Mouse (Mus musculus) liver, embryonic 11.5 days (tissue): ENCODE data around the gene Gjd3. TPM values are rescaled to one million over a fixed set of nuclear protein-coding genes. Genes with fewer than 3 reads are reported as not detected.
A peak's percentile ranks its signal among the peaks of the same experiment; 100 is the strongest.

Experiments used
- ATAC-seq: fragments of 200-750 bp; cut with Nextera tagmentation; replicated peaks from 2 replicates; pipeline ENCODE4 v1.8.0; 2017; ENCODE audit warnings: moderate number of reproducible peaks, mild to moderate bottlenecking, moderate TSS enrichment, moderate library complexity; ENCODE audit not compliant: low FRiP score
- DNase-seq: peaks from one replicate; pipeline ENCODE4 v3.0.0-alpha.2; 2017; ENCODE audit warnings: low spot score
- H3K27ac ChIP-seq: fragments of 300-500 bp; sonication (generic); 2 replicates; pipeline ENCODE4 v1.5.1; 2014; ENCODE audit warnings: mild to moderate bottlenecking, low read depth, low read length, control low read depth
- H3K27me3 ChIP-seq: fragments of 300-500 bp; sonication (generic); replicated peaks from 2 replicates; pipeline ENCODE4 v1.6.1; 2014; ENCODE audit warnings: low read length, mixed read lengths; ENCODE audit not compliant: control insufficient read depth, insufficient read depth
- H3K36me3 ChIP-seq: fragments of 300-500 bp; sonication (generic); 2 replicates; pipeline ENCODE4 v1.6.1; 2014; ENCODE audit warnings: mild to moderate bottlenecking, low read length, moderate library complexity, mixed read lengths; ENCODE audit not compliant: control insufficient read depth, insufficient read depth
- H3K4me1 ChIP-seq: fragments of 300-500 bp; sonication (generic); replicated peaks from 2 replicates; pipeline ENCODE4 v1.6.1; 2014; ENCODE audit warnings: low read length, mixed read lengths; ENCODE audit not compliant: control insufficient read depth, insufficient read depth
- H3K4me2 ChIP-seq: fragments of 300-500 bp; sonication (generic); 2 replicates; pipeline ENCODE4 v1.6.1; 2014; ENCODE audit warnings: mild to moderate bottlenecking, control low read depth, moderate library complexity
- H3K4me3 ChIP-seq: fragments of 300-500 bp; sonication (generic); 2 replicates; pipeline ENCODE4 v1.5.1; 2014; ENCODE audit warnings: low read depth, low read length, control low read depth
- H3K9ac ChIP-seq: fragments of 300-500 bp; sonication (generic); 2 replicates; pipeline ENCODE4 v1.6.1; 2014; ENCODE audit warnings: low read depth, low read length, control low read depth
- H3K9me3 ChIP-seq: fragments of 300-500 bp; sonication (generic); 2 replicates; pipeline ENCODE4 v1.6.1; 2016; ENCODE audit warnings: low read length, inconsistent platforms, mixed read lengths; ENCODE audit not compliant: control insufficient read depth
- WGBS: fragments of 180-500 bp; shearing (Covaris S2); extraction: QIAGEN DNeasy Blood & Tissue Kit; methylation state at CpG from one replicate; pipeline ENCODE4 v1.1.7; 2014; 5-methylcytosine and 5-hydroxymethylcytosine counted together
- polyA plus RNA-seq: library from polyadenylated mRNA; unstranded; fragments of >200 nt; fragmentation: Nextera tagmentation; extraction: Ambion mirVana; gene quantifications from 2 replicates; pipeline ENCODE4 v1.2.1, GENCODE M21; 2014

Gjd3 gene
- polyA plus RNA-seq, 1 experiment from 2014 or later = 0.21 TPM

DNA sequence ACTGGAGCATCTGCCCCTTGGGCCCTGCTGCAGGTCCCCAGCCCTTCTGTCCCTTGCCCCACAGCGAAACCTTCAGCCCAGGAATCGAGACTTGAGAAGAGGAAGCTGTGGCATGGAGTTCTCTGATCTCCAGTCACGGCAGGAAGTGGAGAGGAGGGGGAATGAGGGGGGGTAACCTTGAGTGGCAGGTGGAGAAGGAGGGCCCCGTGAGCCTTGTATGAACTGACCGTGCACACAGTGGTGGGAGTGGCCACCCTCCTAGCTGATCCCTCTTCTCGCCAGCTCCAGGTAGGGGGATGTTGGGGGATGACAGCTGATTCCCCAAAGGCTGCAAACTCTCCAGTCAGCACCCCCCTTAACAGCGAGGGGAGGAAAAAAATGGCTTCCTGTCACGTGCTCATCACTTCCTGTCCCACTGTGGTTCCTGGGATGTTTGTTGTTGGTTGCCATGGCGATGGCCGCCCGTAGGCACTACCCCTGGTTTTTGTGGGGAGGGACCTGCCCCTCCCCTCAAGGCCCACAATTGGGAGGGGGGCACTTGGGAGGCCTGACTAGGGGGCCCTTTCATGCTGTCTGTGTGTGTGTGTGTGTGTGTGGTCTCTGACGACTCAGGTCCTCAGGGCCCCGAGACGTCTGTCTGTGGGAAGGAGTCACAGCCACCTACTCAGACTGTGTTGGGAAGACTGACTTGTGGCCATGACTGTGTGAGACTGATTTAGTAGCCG lies 40.8 kb downstream of the Gjd3 start:
- no peaks in the 10 kb centered on the region for H3K9me3 ChIP-seq
- H3K9ac ChIP-seq = peak overlapping the region; percentile 69
- H3K4me3 ChIP-seq = peak overlapping the region; percentile 53
- DNase-seq = peak; percentile 83
- H3K27ac ChIP-seq = peak overlapping the region; percentile 87
- peak overlapping the region; percentile 97 for H3K4me2 ChIP-seq
- peaks cover 85% of the 10 kb centered on the region for H3K4me1 ChIP-seq
- no peaks in the 10 kb centered on the region for H3K36me3 ChIP-seq
- ATAC-seq = peak; percentile 58
- 3% methylated on average over 15 of the region's 15 CpGs for WGBS
- H3K27me3 ChIP-seq = peaks cover 21% of the 10 kb centered on the region

DNA sequence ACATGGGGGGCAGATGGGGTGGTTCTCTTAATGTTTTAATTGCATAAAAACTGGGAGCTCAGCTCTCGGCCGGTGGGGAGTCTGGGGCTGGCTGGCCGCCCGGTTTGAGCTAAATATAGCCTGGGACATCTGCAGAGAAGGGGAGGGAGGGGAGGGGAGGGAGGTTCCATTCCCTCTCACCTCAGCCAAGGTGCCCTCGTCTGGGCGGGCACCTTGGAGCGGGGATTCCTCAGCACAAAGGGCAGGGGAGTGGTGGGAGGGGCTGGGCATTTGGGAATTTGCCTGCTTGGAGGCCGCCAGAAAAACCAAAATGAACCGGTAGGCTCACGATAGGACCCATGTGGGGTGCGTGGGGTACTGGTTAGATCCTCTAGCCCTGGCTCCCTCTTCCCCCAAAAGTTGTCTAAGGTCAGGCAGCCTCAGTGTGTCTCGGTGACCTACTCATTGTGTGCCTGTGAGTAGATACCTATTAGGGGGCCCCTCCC lies 41.4 kb downstream of the Gjd3 start:
- Histone ChIP-seq H3K9ac (peak overlapping the region; percentile 69), H3K27ac (peak overlapping the region; percentile 87)
- no peak; the same call in 1 of the 2 replicates for ATAC-seq

DNA sequence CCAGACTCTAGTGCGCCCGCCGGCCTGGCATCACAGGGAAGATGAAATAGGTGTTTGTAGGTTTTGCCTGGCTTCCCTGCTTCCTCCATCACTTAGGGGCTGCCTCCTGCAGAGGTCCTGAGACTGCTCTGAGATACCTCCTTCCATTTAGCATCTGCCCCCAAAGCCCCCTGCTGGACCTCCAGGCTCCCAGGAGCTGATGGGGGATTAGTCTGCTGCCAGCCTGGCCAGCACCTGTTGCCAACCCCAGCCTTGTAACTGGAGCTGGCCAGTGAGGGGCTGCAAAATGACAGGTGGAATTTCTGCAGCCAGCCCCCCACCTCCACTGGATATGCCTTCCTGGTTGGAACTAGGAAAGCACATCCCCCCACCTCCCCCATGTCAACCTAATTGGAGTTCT lies 42.0 kb downstream of the Gjd3 start:
- Histone ChIP-seq H3K27me3 (peaks cover 30% of the 10 kb centered on the region), H3K36me3 (no peaks in the 10 kb centered on the region), H3K9me3 (no peaks in the 10 kb centered on the region), H3K4me1 (peaks cover 90% of the 10 kb centered on the region), H3K4me2 (peak overlapping the region; percentile 97), H3K9ac (peak overlapping the region; percentile 69; the same call in 1 of the 2 replicates), H3K27ac (peak overlapping the region; percentile 87; the same call in 1 of the 2 replicates), H3K4me3 (peak overlapping the region; percentile 53; the same call in 1 of the 2 replicates)
- ATAC-seq (no peak), DNase-seq (no peak)
- WGBS = 45% methylated on average over 3 of the region's 3 CpGs

More for the DNA sequence above, 41.4 kb downstream of the Gjd3 start:
- Histone ChIP-seq H3K4me3 (peak overlapping the region; percentile 53), H3K27me3 (peaks cover 24% of the 10 kb centered on the region), H3K36me3 (no peaks in the 10 kb centered on the region), H3K4me1 (peaks cover 87% of the 10 kb centered on the region), H3K4me2 (peak overlapping the region; percentile 97), H3K9me3 (no peaks in the 10 kb centered on the region)
- DNase-seq = no peak
- 11% methylated on average over 12 of the region's 12 CpGs for WGBS

DNA sequence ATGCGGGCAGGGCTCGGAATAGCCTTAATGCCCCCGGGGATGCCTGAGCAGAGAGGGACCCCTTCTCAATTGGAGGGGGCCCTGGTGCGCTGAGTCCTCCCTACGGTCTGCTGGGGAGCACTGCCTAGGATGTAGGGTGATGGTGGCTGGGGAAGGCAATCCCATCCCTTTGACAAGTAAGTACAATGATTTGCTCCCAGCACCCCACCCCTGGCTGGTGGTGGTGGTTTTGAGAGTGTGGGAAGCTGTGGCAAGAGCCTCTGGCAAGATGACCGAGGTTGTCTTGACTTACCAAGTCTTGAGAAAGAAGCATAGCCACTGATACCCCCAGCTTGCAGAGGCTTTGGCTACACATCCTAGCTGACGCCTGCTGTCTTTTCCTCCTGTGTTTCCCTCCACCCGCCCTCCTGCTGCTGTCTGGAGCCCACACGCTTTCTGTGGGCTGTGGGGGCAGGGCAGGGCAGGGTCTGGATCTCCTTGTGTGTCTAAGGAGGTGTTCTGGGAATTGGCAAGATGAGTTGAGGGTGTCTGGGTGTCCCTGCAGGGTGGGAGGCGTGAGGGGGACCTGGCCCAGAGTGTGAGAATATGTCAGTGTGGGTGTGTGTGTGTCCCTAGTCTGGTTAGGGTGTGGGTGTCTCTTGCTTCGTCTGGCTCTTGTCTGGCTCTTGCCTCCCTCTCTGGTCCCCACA lies 42.7 kb downstream of the Gjd3 start:
- Histone ChIP-seq H3K4me1 (peaks cover 83% of the 10 kb centered on the region), H3K27me3 (peaks cover 35% of the 10 kb centered on the region), H3K9me3 (no peaks in the 10 kb centered on the region), H3K4me3 (peak overlapping the region; percentile 17; the same call in 1 of the 2 replicates), H3K36me3 (0 out of 2 replicates have a peak, but pooled peaks cover 1% of the 10 kb centered on the region), H3K9ac (no peak overlapping the region), H3K4me2 (peak overlapping the region; percentile 97), H3K27ac (no peak overlapping the region; the same call in 1 of the 2 replicates)
- WGBS = 56% methylated on average over 11 of the region's 11 CpGs
- DNase-seq = no peak
- ATAC-seq = no peak

DNA sequence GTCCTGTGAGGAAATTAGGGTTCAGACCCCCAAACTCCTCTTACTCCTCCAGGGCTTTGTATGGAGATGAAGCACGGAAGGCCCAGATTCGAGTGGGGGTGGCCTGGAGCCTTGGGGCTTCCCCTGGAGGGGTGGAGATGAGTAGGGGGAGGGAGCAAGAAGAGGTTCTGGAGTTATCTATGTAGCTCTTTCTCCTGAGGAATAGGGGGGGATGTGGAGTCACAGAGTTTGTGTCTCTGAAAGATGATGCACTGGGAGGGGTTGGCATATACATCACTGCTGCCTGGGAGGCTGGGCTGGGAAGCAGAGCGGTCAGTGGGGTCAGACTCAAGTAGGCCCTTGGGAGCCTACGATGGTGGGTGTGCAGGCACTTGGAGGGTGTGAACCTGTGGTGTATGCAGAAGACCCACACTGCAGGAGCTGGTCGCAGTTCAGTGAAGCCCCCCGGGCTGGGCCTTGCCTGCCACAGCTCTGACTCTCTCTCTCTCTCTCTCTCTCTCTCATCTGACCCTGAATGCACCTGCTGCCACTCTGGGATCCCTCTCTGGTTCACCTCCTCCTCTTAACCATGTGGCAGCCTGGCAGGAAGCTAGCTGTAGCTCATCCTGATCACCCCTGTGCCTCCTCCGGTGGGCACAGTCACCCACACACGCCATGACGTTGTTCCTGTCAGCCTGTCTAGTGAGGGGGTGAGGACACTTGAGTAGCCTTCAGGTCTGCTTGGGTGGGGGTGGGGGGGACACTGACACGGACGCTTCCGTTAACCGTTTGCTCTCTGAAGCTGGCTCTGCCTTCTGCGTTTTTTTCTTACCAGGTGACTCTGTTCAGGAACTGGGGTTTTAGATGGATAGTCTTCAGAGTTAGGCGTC lies 43.5 kb downstream of the Gjd3 start:
- no peak for ATAC-seq
- H3K27me3 ChIP-seq = peaks cover 41% of the 10 kb centered on the region
- H3K36me3 ChIP-seq = 0 out of 2 replicates have a peak, but pooled peaks cover 2% of the 10 kb centered on the region
- H3K4me2 ChIP-seq = peak overlapping the region; percentile 97
- H3K4me3 ChIP-seq = peak overlapping the region; percentile 72
- 48% methylated on average over 15 of the region's 15 CpGs for WGBS
- no peak for DNase-seq
- H3K9me3 ChIP-seq = no peaks in the 10 kb centered on the region
- no peak overlapping the region; the same call in 1 of the 2 replicates for H3K27ac ChIP-seq
- peaks cover 79% of the 10 kb centered on the region for H3K4me1 ChIP-seq
- H3K9ac ChIP-seq = no peak overlapping the region

GRCm38 (mm10) chr11:98938701-98939083 lies 44.1 kb downstream of the Gjd3 start:
- H3K27me3 ChIP-seq = peaks cover 44% of the 10 kb centered on the region

DNA sequence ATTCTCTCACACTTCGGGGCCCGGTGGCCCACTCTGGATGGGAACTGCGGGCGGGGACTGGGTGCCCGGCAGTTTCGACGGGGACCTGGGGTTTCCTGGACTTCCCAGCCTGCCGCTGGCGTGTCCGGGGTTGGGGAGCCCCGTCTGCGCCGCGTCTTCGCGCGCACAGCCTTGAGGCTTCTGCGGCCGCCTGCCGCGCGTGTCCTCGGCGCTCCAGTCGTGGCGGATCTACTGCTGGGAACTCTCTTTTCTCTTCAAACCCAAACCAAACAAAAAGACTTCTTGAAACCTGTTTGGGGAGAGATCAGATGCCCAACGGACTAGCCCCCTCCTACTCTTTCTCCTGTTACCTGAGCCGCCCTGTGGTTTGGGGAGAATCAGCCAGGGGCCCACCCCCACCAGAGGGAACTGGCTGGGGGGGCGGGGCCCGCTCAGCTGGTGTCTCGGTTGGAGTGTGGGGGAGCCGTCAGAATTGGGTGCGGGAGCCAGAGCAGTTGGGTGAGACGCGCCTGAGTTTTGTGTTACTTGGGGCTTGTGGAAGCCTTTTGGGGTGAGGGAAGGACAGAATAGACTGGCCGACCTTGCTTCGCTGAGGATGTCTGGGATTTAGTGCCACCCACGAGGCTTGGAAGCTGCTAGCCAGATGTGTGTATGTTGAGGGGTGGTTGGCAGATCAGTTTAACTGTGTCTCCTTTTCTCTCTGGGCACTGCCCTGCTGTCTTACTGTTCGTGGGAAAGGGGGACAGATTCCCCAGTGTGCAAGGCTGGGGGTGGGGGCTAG lies 44.7 kb downstream of the Gjd3 start:
- Histone ChIP-seq H3K9ac (peak overlapping the region; percentile 74), H3K27me3 (peaks cover 46% of the 10 kb centered on the region), H3K4me3 (peak overlapping the region; percentile 72), H3K4me1 (peaks cover 70% of the 10 kb centered on the region), H3K36me3 (0 out of 2 replicates have a peak, but pooled peaks cover 2% of the 10 kb centered on the region), H3K4me2 (peak overlapping the region; percentile 97), H3K27ac (peak overlapping the region; percentile 54), H3K9me3 (no peaks in the 10 kb centered on the region)
- DNase-seq (no peak), ATAC-seq (0 out of 2 replicates have a peak, but pooled peaks have one; percentile 2)
- WGBS = 2% methylated on average over 39 of the region's 39 CpGs

More at GRCm38 (mm10) chr11:98938701-98939083, 44.1 kb downstream of the Gjd3 start:
- H3K9ac ChIP-seq = no peak overlapping the region
- H3K36me3 ChIP-seq = 0 out of 2 replicates have a peak, but pooled peaks cover 2% of the 10 kb centered on the region
- H3K4me3 ChIP-seq = peak overlapping the region; percentile 72
- H3K27ac ChIP-seq = no peak overlapping the region
- peak overlapping the region; percentile 97 for H3K4me2 ChIP-seq
- DNase-seq = no peak
- peaks cover 73% of the 10 kb centered on the region for H3K4me1 ChIP-seq
- WGBS = 37% methylated on average over 7 of the region's 7 CpGs
- ATAC-seq = no peak
- H3K9me3 ChIP-seq = no peaks in the 10 kb centered on the region
